Mouse (Mus musculus): Measurements from ENCODE around the gene Srp9.
A peak's percentile ranks its signal among the peaks of the same experiment; 100 is the strongest.
"Not testable (repeated sequence)": the region's sequence is repeated elsewhere in the genome, so short reads cannot be mapped to it uniquely, and the experiment has no call there.

The Srp9 gene

GRCm38 (mm10) chr1:182145546-182145945 lies 21.0 kb downstream of the Srp9 start:
- DNase-seq (ENCODE audit: low spot score) = no peak

GRCm38 (mm10) chr1:182148864-182149514 lies 24.5 kb downstream of the Srp9 start:
- no peak for DNase-seq (ENCODE audit: low spot score)

- DNase-seq (ENCODE audit: low spot score) = peak; percentile 43
Measured at GRCm38 (mm10) chr1:182149966-182150365, 25.4 kb downstream of the Srp9 start.

GRCm38 (mm10) chr1:182157734-182158133 lies 33.2 kb downstream of the Srp9 start:
- DNase-seq (ENCODE audit: low spot score) = no peak

GRCm38 (mm10) chr1:182159575-182159974 lies 35.0 kb downstream of the Srp9 start:
- DNase-seq (ENCODE audit: low spot score) = no peak

GRCm38 (mm10) chr1:182162951-182163350 lies 38.4 kb downstream of the Srp9 start:
- no peak for DNase-seq (ENCODE audit: low spot score)

GRCm38 (mm10) chr1:182164386-182164785 lies 39.8 kb downstream of the Srp9 start, which contains the start of gene Vmn1r1:
Vmn1r1 (minus strand) TSS chr1:182164486.
- no peak for DNase-seq (ENCODE audit: low spot score)

GRCm38 (mm10) chr1:182170206-182170605 lies 45.7 kb downstream of the Srp9 start:
- not testable (repeated sequence) for DNase-seq (ENCODE audit: low spot score)

- not testable (repeated sequence) for DNase-seq (ENCODE audit: low spot score)
Measured at GRCm38 (mm10) chr1:182176985-182177384, 52.4 kb downstream of the Srp9 start.

- no peak for DNase-seq (ENCODE audit: low spot score)
Measured at GRCm38 (mm10) chr1:182181456-182182305, 57.1 kb downstream of the Srp9 start.

All from adipocyte (in vitro differentiated cells).